Mouse (Mus musculus): ENCODE measurements around the gene Poc1a.

DNA sequence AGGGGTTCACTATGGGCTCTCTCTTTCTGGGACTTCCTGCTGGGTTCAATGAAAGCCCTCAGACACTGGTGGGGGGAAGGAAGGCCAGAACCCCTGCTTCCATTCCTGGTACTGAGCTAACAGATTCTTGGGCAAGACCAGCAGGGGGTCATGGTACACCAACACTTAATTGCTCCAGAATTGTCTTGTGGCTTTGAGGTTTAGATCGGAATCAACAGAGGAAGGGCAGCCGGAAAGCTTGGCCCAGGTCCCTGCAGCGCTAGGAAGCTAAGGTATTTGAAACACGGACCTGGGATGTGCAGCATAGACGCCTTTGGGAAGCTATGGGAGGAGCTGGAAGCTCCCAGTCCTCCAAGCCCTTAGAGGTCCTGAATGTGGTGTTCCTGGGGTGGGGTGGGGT lies 21.9 kb upstream of the Poc1a start:
- TF ChIP-seq CTCF (IDR thresholded peaks at IDR 0.05; ENCODE audit: low read depth) (no peak), EP300 (IDR thresholded peaks at IDR 0.05; ENCODE audit: low read depth) (no peak)
